Mouse (Mus musculus): Measurements from ENCODE around the gene Nudt21. TPM values are rescaled to one million over a fixed set of nuclear protein-coding genes. Genes with fewer than 3 reads are reported as not detected.

Nudt21 gene
- 64.6 and 78.5 TPM in 2 replicates for polyA plus RNA-seq (2012; rRNA removed)

GRCm38 (mm10) chr8:94036944-94037524, at the start of gene Nudt21, which contains the start of gene Ogfod1:
Nudt21 (minus strand) TSS chr8:94037031.
Ogfod1 (plus strand) TSS chr8:94037198.

GRCm38 (mm10) chr8:94012013-94012951, 24.5 kb downstream of the Nudt21 start, which contains the start of gene Amfr:
Amfr (minus strand) TSS chr8:94012842.

Other genes starting within 250 kb of the Nudt21 start
- gene Gnao1, start 227.1 kb downstream of the Nudt21 start, polyA plus RNA-seq (2012; rRNA removed) = 15.8 and 16.2 TPM in 2 replicates
- 127 and 138 TPM in 2 replicates for gene Amfr, start 24.2 kb downstream of the Nudt21 start, polyA plus RNA-seq (2012; rRNA removed)
- 3.8 and 4.0 TPM in 2 replicates for gene Ogfod1, start 167 bp upstream of the Nudt21 start, polyA plus RNA-seq (2012; rRNA removed)
- 9.0 and 10.7 TPM in 2 replicates for gene Bbs2, start 61.9 kb upstream of the Nudt21 start, polyA plus RNA-seq (2012; rRNA removed)
- gene Mt4, start 100.2 kb upstream of the Nudt21 start, polyA plus RNA-seq (2012; rRNA removed) = 0.80 TPM in 1 of 2 replicates, not detected in the other
- 22.3 and 24.5 TPM in 2 replicates for gene Mt3, start 115.6 kb upstream of the Nudt21 start, polyA plus RNA-seq (2012; rRNA removed)
- gene Mt2, start 135.6 kb upstream of the Nudt21 start, polyA plus RNA-seq (2012; rRNA removed) = 88.7 and 131 TPM in 2 replicates
- 1,409 and 1,808 TPM in 2 replicates for gene Mt1, start 142.1 kb upstream of the Nudt21 start, polyA plus RNA-seq (2012; rRNA removed)
- gene Nup93, start 177.5 kb upstream of the Nudt21 start, polyA plus RNA-seq (2012; rRNA removed) = 11.1 and 11.9 TPM in 2 replicates